Mouse (Mus musculus) MEL (cell line): ENCODE results near the gene Gm42791.

Source experiments
- CTCF ChIP-seq, 3 experiments: IDR thresholded peaks in 2 of 3; conservative IDR thresholded peaks in 1 of 3; 2 replicates each; pipeline ENCODE4 v1.5.1; 2011 to 2012; ENCODE audit warnings: low read length in 3 of 3, low read depth in 2 of 3, mild to moderate bottlenecking in 2 of 3, improper control_type of control experiment in 1 of 3, inconsistent platforms in 1 of 3, mixed read lengths in 1 of 3, moderate library complexity in 1 of 3; ENCODE audit not compliant: control insufficient read depth in 1 of 3, insufficient read depth in 1 of 3, poor library complexity in 1 of 3, severe bottlenecking in 1 of 3
- JUND ChIP-seq: IDR thresholded peaks from 2 replicates; pipeline ENCODE4 v1.6.1; 2011; ENCODE audit warnings: low read depth, mild to moderate bottlenecking, improper control_type of control experiment, low read length
- POLR2A ChIP-seq, 2 experiments: IDR thresholded peaks; 2 replicates each; pipeline ENCODE4 v1.6.1; 2011 to 2012; ENCODE audit warnings: low read length in 2 of 2, mild to moderate bottlenecking in 2 of 2, control low read depth in 1 of 2, improper control_type of control experiment in 1 of 2, low read depth in 1 of 2, moderate library complexity in 1 of 2; ENCODE audit not compliant: control insufficient read depth in 1 of 2, insufficient read depth in 1 of 2, poor library complexity in 1 of 2
- ZKSCAN1 ChIP-seq: IDR thresholded peaks from 2 replicates; pipeline ENCODE4 v1.6.1; 2012; ENCODE audit warnings: low read depth, mild to moderate bottlenecking, inconsistent platforms, low read length, improper control_type of control experiment, moderate library complexity

DNA sequence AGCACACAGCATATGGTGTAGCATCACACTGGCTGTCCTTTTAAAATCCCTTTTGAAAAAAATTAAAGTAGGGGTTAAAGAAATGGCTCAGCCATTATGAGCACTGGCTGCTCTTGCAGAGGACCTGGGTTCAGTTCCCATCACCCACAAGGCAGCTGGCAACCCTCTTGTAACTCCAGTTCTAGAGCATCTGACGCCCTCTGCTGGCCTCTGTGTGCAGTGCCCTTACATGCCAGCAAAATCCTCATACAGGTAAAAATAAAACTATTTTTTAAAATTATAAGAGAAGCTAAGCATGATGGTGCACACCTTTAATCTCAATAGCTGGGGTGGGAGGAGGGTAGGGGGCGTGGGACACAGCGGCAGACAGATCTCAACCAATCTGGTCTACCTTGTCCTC, 42.0 kb upstream of the Gm42791 start:
- no peak for TF ChIP-seq JUND
- no peak for TF ChIP-seq POLR2A (IDR thresholded peaks at IDR 0.05; ENCODE audit: control insufficient read depth in 1 of 2, insufficient read depth in 1 of 2, low read depth in 1 of 2, low read length in 2 of 2, poor library complexity in 1 of 2)
- no peak for TF ChIP-seq ZKSCAN1
- TF ChIP-seq CTCF (IDR thresholded peaks at IDR 0.05 in 2 of 3, conservative IDR thresholded peaks at IDR 0.05 in 1 of 3; ENCODE audit: control insufficient read depth in 1 of 3, insufficient read depth in 1 of 3, low read depth in 2 of 3, low read length in 3 of 3, poor library complexity in 1 of 3, severe bottlenecking in 1 of 3) = peak; percentile 34 to 62 (median 58); a peak in 5 of 6 replicates
